Mouse (Mus musculus): ENCODE data around the gene Rnps1. TPM values are rescaled to one million over a fixed set of nuclear protein-coding genes. Genes with fewer than 3 reads are reported as not detected.
"Not testable (repeated sequence)": the region's sequence is repeated elsewhere in the genome, so short reads cannot be mapped to it uniquely, and the experiment has no call there.

The Rnps1 gene
- polyA plus RNA-seq, 1 experiment from 2014 or later = 322 TPM

GRCm38 (mm10) chr17:24455523-24456206 lies 41.3 kb downstream of the Rnps1 start:
- H3K9me3 ChIP-seq; H3K9ac ChIP-seq; ATAC-seq (ENCODE audit: low FRiP score, low read depth); H3K27me3 ChIP-seq: not testable (repeated sequence)
- peak overlapping the region; percentile 78 for H3K4me2 ChIP-seq (replicated peaks)
- peaks cover 15% of the 10 kb centered on the region for H3K36me3 ChIP-seq
- H3K4me1 ChIP-seq = peaks cover 17% of the 10 kb centered on the region
- H3K27ac ChIP-seq = peak overlapping the region; percentile 6; the same call in 1 of the 2 replicates
- WGBS = 53% methylated on average over 10 of the region's 10 CpGs
- H3K4me3 ChIP-seq = peak overlapping the region; percentile 85

- Histone ChIP-seq H3K27ac (no peak overlapping the region), H3K9ac (no peak overlapping the region)
- WGBS = 51% methylated on average over 2 of the region's 2 CpGs
Observed at GRCm38 (mm10) chr17:24461580-24461979, 47.2 kb downstream of the Rnps1 start.

DNA sequence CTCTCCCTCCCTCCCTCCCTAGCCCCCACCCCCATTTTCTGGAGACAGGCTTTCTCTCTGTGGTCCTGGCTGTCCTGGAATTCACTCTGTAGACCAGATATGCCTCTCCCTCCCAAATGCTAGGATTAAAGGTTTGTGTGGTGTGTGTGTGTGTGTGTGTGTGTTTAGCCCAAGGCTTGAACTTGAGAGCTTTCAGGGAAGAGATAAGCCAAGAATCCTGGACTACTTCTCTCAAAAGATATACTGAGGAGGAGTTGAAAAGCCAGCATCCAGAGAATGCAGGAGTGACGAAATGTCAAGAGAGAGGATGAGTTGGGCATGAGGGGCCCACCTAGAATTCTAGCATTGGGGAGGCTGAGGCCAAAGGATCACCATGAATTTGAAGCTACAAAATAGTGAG lies 48.6 kb downstream of the Rnps1 start:
- Histone ChIP-seq H3K4me1 (no peaks in the 10 kb centered on the region), H3K27me3 (no peaks in the 10 kb centered on the region), H3K4me3 (no peak overlapping the region), H3K9me3 (no peaks in the 10 kb centered on the region), H3K9ac (no peak overlapping the region), H3K4me2 (replicated peaks) (no peak overlapping the region), H3K27ac (no peak overlapping the region), H3K36me3 (no peaks in the 10 kb centered on the region)
- 85% methylated on average over 1 of the region's 1 CpGs for WGBS
- ATAC-seq (ENCODE audit: low FRiP score, low read depth) = no peak

More at GRCm38 (mm10) chr17:24461580-24461979, 47.2 kb downstream of the Rnps1 start:
- Histone ChIP-seq H3K4me3 (no peak overlapping the region), H3K27me3 (no peaks in the 10 kb centered on the region), H3K36me3 (no peaks in the 10 kb centered on the region), H3K4me2 (replicated peaks) (no peak overlapping the region), H3K9me3 (no peaks in the 10 kb centered on the region), H3K4me1 (no peaks in the 10 kb centered on the region)
- no peak for ATAC-seq (ENCODE audit: low FRiP score, low read depth)

DNA sequence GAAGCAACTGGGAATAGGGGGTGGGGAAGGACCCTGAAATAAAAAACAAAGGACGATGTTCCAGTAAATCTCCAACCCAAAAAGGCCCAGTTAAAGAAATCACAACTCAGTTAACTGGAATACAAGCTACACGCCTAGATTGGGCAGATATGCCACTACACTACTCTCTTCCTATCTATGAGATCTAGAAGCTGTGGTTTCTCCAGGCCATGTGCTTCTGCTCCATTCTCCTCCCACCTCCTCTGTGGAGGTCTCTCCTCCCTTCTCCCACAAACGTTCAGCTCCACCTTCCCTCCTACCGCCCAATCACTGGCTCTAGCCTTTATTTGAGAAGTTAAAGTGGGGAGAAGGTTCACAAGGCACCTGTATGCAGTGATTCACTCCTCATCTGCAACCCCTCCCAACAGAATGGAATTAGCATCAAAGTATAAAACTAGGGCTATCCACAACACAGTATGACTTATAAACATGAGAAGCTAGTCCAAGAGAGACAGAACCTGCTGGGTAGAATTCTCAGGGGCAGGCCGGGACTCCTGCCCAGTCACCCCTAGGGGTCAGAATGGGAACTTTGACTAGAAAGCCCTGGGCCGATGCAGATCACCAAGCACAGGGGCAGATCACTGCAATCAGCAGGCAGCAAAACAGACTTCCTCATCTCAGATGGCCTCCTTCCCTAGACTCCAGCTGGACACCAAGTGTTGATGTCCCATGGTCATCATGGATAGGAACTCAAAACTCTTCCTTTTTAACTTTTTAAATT lies 49.2 kb downstream of the Rnps1 start:
- Histone ChIP-seq H3K36me3 (no peaks in the 10 kb centered on the region), H3K9me3 (no peaks in the 10 kb centered on the region), H3K4me2 (replicated peaks) (no peak overlapping the region), H3K27me3 (no peaks in the 10 kb centered on the region), H3K4me3 (no peak overlapping the region), H3K27ac (no peak overlapping the region), H3K9ac (no peak overlapping the region), H3K4me1 (no peaks in the 10 kb centered on the region)
- WGBS = 62% methylated on average over 6 of the region's 6 CpGs
- no peak for ATAC-seq (ENCODE audit: low FRiP score, low read depth)

GRCm38 (mm10) chr17:24468636-24469246 lies 54.4 kb downstream of the Rnps1 start:
- Histone ChIP-seq H3K9me3 (no peaks in the 10 kb centered on the region), H3K4me3 (no peak overlapping the region), H3K27me3 (no peaks in the 10 kb centered on the region), H3K9ac (no peak overlapping the region), H3K4me2 (replicated peaks) (no peak overlapping the region), H3K36me3 (peaks cover 15% of the 10 kb centered on the region), H3K27ac (no peak overlapping the region), H3K4me1 (peaks cover 27% of the 10 kb centered on the region)
- no peak for ATAC-seq (ENCODE audit: low FRiP score, low read depth)
- WGBS = 90% methylated on average over 5 of the region's 5 CpGs

GRCm38 (mm10) chr17:24469336-24469909 lies 55.1 kb downstream of the Rnps1 start:
- Histone ChIP-seq H3K27ac (peak overlapping the region; percentile 78), H3K4me1 (peaks cover 33% of the 10 kb centered on the region), H3K9ac (peak overlapping the region; percentile 67), H3K4me3 (peak overlapping the region; percentile 85), H3K27me3 (no peaks in the 10 kb centered on the region), H3K4me2 (replicated peaks) (peak overlapping the region; percentile 100), H3K36me3 (peaks cover 22% of the 10 kb centered on the region), H3K9me3 (no peaks in the 10 kb centered on the region)
- 19% methylated on average over 7 of the region's 7 CpGs for WGBS
- no peak for ATAC-seq (ENCODE audit: low FRiP score, low read depth)

GRCm38 (mm10) chr17:24469910-24470602 lies 55.7 kb downstream of the Rnps1 start, which contains the start of the genes E4f1 and Pgp:
Gene E4f1, minus strand, starts transcription at chr17:24470313.
Gene Pgp, plus strand, starts transcription at chr17:24470392.
- H3K36me3 ChIP-seq = peaks cover 28% of the 10 kb centered on the region
- no peaks in the 10 kb centered on the region for H3K9me3 ChIP-seq
- under 1% methylated on average over 71 of the region's 75 CpGs for WGBS
- peaks cover 33% of the 10 kb centered on the region for H3K4me1 ChIP-seq
- H3K27ac ChIP-seq = peak within 1 kb of the TSS; percentile 78
- H3K9ac ChIP-seq = peak within 1 kb of the TSS; percentile 92
- peak within 1 kb of the TSS; percentile 85 for H3K4me3 ChIP-seq
- H3K4me2 ChIP-seq (replicated peaks) = peak within 1 kb of the TSS; percentile 100
- no peaks in the 10 kb centered on the region for H3K27me3 ChIP-seq
- peak; percentile 98 for ATAC-seq (ENCODE audit: low FRiP score, low read depth)

GRCm38 (mm10) chr17:24470701-24471527 lies 56.5 kb downstream of the Rnps1 start:
- ATAC-seq (ENCODE audit: low FRiP score, low read depth) = no peak
- Histone ChIP-seq H3K9me3 (no peaks in the 10 kb centered on the region), H3K27ac (peak overlapping the region; percentile 69), H3K9ac (peak overlapping the region; percentile 92), H3K4me3 (peak overlapping the region; percentile 85), H3K4me2 (replicated peaks) (peak overlapping the region; percentile 100), H3K27me3 (no peaks in the 10 kb centered on the region), H3K36me3 (peaks cover 37% of the 10 kb centered on the region), H3K4me1 (peaks cover 33% of the 10 kb centered on the region)
- under 1% methylated on average over 65 of the region's 68 CpGs for WGBS

- peak overlapping the region; percentile 92; the same call in 1 of the 2 replicates for H3K9ac ChIP-seq
- H3K36me3 ChIP-seq = peaks cover 53% of the 10 kb centered on the region
- H3K9me3 ChIP-seq = no peaks in the 10 kb centered on the region
- ATAC-seq (ENCODE audit: low FRiP score, low read depth) = no peak
- no peaks in the 10 kb centered on the region for H3K27me3 ChIP-seq
- H3K4me1 ChIP-seq = peaks cover 37% of the 10 kb centered on the region
- no peak overlapping the region for H3K27ac ChIP-seq
- 72% methylated on average over 4 of the region's 4 CpGs for WGBS
- H3K4me3 ChIP-seq = no peak overlapping the region
- H3K4me2 ChIP-seq (replicated peaks) = peak overlapping the region; percentile 100
Observed at GRCm38 (mm10) chr17:24472512-24472911, 58.1 kb downstream of the Rnps1 start.

DNA sequence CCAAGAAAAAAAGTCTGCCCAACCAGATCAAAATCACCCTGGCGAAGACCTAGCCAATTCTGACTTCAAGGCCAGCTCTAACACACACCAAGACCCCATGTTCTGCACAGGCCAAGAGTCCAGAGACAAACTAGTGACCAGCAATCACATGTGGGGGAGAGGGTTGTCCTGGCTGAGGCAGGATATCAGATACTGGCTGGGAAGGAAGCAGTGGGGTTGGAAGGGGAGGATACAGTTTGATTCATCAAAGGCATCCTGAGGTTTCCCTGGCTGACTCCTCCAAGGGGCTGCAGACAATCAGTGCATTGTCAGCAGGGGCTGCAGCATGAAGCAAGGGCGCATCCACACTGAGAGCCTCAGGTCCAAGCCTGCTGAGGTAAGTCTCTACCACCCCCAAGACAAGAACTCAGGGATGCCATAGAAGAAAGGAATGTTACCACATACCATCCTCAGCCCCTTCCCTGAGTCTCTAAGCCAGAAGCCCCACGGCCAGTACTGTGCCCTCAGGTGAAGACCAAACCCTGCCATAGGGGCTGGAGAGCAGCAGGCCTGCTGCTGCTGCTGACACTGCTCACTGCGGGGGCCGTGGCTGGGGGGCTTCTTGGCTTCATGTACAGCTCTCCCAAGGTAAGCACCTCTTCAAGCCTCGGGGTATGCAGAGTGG lies 59.4 kb downstream of the Rnps1 start, which contains the start of gene Bricd5:
Bricd5 (plus strand) TSS at position 273 of the 664 bp plus-strand sequence.
- Histone ChIP-seq H3K4me2 (replicated peaks) (peak within 1 kb of the TSS; percentile 100), H3K9ac (peak within 1 kb of the TSS; percentile 3; the same call in 1 of the 2 replicates), H3K36me3 (peaks cover 56% of the 10 kb centered on the region), H3K4me3 (no peak within 1 kb of the TSS), H3K4me1 (peaks cover 46% of the 10 kb centered on the region), H3K27ac (peak within 1 kb of the TSS; percentile 65; the same call in 1 of the 2 replicates), H3K9me3 (no peaks in the 10 kb centered on the region), H3K27me3 (no peaks in the 10 kb centered on the region)
- no peak for ATAC-seq (ENCODE audit: low FRiP score, low read depth)
- 80% methylated on average over 6 of the region's 6 CpGs for WGBS
